ENCODE assay signal across 17 mouse cellular contexts in genomic region chr7:74703533-74703932, GRCm38 (mm10).
A peak's percentile ranks its signal among the peaks of the same experiment; 100 is the strongest.
DNase-seq lines count a peak whose midpoint lies in the region; ATAC-seq and TF ChIP-seq lines count a peak whose summit lies in the region.
"Had no signal": no experiment of that assay in that cellular context is flagged by ENCODE, and none has a peak within 500 bp of the region (broad histone marks: within the 10 kb centered on the region; RNA-seq: fewer than 3 reads in every experiment).

No protein-coding gene starts in this region.

- TF ChIP-seq CTCF in gastrocnemius, adult 2 months (IDR thresholded peaks at IDR 0.05): peak; percentile 49
- TF ChIP-seq CTCF in liver, embryonic 14.5 days (IDR thresholded peaks at IDR 0.05; ENCODE audit: low read depth): peak; percentile 21; the same call in 1 of the 2 replicates

- WGBS in liver, embryonic 14.5 days (ENCODE audit: insufficient replicate concordance): 46% methylated on average over 4 of the region's 4 CpGs
- WGBS in liver, embryonic 12.5 days (ENCODE audit: insufficient replicate concordance): 51% methylated on average over 4 of the region's 4 CpGs
- WGBS in midbrain, embryonic 16.5 days: 79% methylated on average over 4 of the region's 4 CpGs

- no peak overlapping the region for H3K27ac ChIP-seq in gastrocnemius, adult 2 months
- no peak overlapping the region for H3K27ac ChIP-seq in liver, embryonic 14.5 days
- no peak overlapping the region for H3K27ac ChIP-seq in liver, embryonic 12.5 days
- no peak overlapping the region for H3K27ac ChIP-seq in ES-E14 (ENCODE audit: insufficient read depth, low read depth, low read length, poor library complexity, severe bottlenecking)
- H3K27ac ChIP-seq in midbrain, embryonic 16.5 days (ENCODE audit: low read length): no peak overlapping the region
- H3K27ac ChIP-seq: embryonic facial prominence, embryonic 12.5 days; heart, embryonic 15.5 days; limb, embryonic 12.5 days; neural tube, embryonic 13.5 days had no signal

- H3K4me1 ChIP-seq in liver, embryonic 14.5 days (replicated peaks; ENCODE audit: control insufficient read depth in 2 of 2, insufficient read depth in 2 of 2, low read length in 1 of 2): no peaks in the 10 kb centered on the region
- H3K4me1 ChIP-seq in liver, embryonic 12.5 days: no peaks in the 10 kb centered on the region
- H3K4me1 ChIP-seq in ES-E14 (ENCODE audit: control insufficient read depth in 2 of 2, insufficient read depth in 2 of 2, low read length in 2 of 2, poor library complexity in 1 of 2): no peaks in the 10 kb centered on the region
- H3K4me1 ChIP-seq in midbrain, embryonic 16.5 days (ENCODE audit: control insufficient read depth, insufficient read depth, low read length): no peaks in the 10 kb centered on the region
- H3K4me1 ChIP-seq: embryonic facial prominence, embryonic 12.5 days; heart, embryonic 15.5 days had no signal

- in situ Hi-C loops in ES-E14 (cut with MboI; ENCODE audit: low sequenced_read_pairs in 2 of 2, unreplicated experiment in 2 of 2): loop anchor here in 1 of 2 experiments (10.0 kb wide), 2 partner anchors 139 to 329 kb away; no protein-coding TSS in a partner anchor

- H3K4me2 ChIP-seq in liver, embryonic 14.5 days (ENCODE audit: low read depth): no peak overlapping the region
- no peak overlapping the region for H3K4me2 ChIP-seq in liver, embryonic 12.5 days
- H3K4me2 ChIP-seq in midbrain, embryonic 16.5 days (ENCODE audit: low read length): no peak overlapping the region
- H3K4me2 ChIP-seq: embryonic facial prominence, embryonic 12.5 days; heart, embryonic 15.5 days; limb, embryonic 12.5 days; neural tube, embryonic 13.5 days had no signal

- H3K9me3 ChIP-seq in liver, embryonic 14.5 days (ENCODE audit: control insufficient read depth, low read length): no peaks in the 10 kb centered on the region
- H3K9me3 ChIP-seq in liver, embryonic 12.5 days (replicated peaks): no peaks in the 10 kb centered on the region
- no peaks in the 10 kb centered on the region for H3K9me3 ChIP-seq in ES-E14 (ENCODE audit: control insufficient read depth, insufficient read depth, low read depth, low read length)
- H3K9me3 ChIP-seq in midbrain, embryonic 16.5 days (replicated peaks; ENCODE audit: control insufficient read depth, low read length, poor library complexity, severe bottlenecking): no peaks in the 10 kb centered on the region; the same call in 1 of the 2 replicates
- H3K9me3 ChIP-seq: embryonic facial prominence, embryonic 12.5 days; heart, embryonic 15.5 days; limb, embryonic 12.5 days; neural tube, embryonic 13.5 days had no signal

- no peak overlapping the region for H3K9ac ChIP-seq in liver, embryonic 14.5 days (replicated peaks)
- H3K9ac ChIP-seq in liver, embryonic 12.5 days: no peak overlapping the region
- no peak overlapping the region for H3K9ac ChIP-seq in ES-E14 (ENCODE audit: insufficient read depth, low read depth, low read length, poor library complexity, severe bottlenecking)
- no peak overlapping the region for H3K9ac ChIP-seq in midbrain, embryonic 16.5 days (ENCODE audit: low read depth, low read length)
- H3K9ac ChIP-seq: embryonic facial prominence, embryonic 12.5 days; heart, embryonic 15.5 days; limb, embryonic 12.5 days; neural tube, embryonic 13.5 days had no signal

- no peak for ATAC-seq in liver, embryonic 14.5 days (ENCODE audit: insufficient read depth)
- no peak for ATAC-seq in liver, embryonic 12.5 days
- no peak for ATAC-seq in midbrain, embryonic 16.5 days

- H3K27me3 ChIP-seq in liver, embryonic 14.5 days (ENCODE audit: control insufficient read depth, insufficient read depth, low read length): no peaks in the 10 kb centered on the region
- H3K27me3 ChIP-seq in liver, embryonic 12.5 days (replicated peaks): no peaks in the 10 kb centered on the region
- H3K27me3 ChIP-seq in midbrain, embryonic 16.5 days (ENCODE audit: control insufficient read depth, insufficient read depth, low read depth, low read length): no peaks in the 10 kb centered on the region
- H3K27me3 ChIP-seq: embryonic facial prominence, embryonic 12.5 days; heart, embryonic 15.5 days; limb, embryonic 12.5 days; neural tube, embryonic 13.5 days had no signal

- no peaks in the 10 kb centered on the region for H3K36me3 ChIP-seq in liver, embryonic 14.5 days (replicated peaks; ENCODE audit: control insufficient read depth, insufficient read depth, low read depth)
- H3K36me3 ChIP-seq in liver, embryonic 12.5 days: no peaks in the 10 kb centered on the region
- H3K36me3 ChIP-seq in ES-E14 (ENCODE audit: control insufficient read depth, insufficient read depth, low read length, poor library complexity, severe bottlenecking): no peaks in the 10 kb centered on the region
- no peaks in the 10 kb centered on the region for H3K36me3 ChIP-seq in midbrain, embryonic 16.5 days (ENCODE audit: control insufficient read depth, insufficient read depth, low read length)
- H3K36me3 ChIP-seq: embryonic facial prominence, embryonic 12.5 days; G1E; heart, embryonic 15.5 days; limb, embryonic 12.5 days; neural tube, embryonic 13.5 days had no signal

- DNase-seq in gastrocnemius, adult 2 months: no peak
- no peak for DNase-seq in gastrocnemius, postnatal 36 days
- DNase-seq in liver, embryonic 14.5 days (ENCODE audit: low read depth in 3 of 3, low spot score in 3 of 3): no peak
- no peak for DNase-seq in ES-E14 (ENCODE audit: low read depth, low spot score)
- DNase-seq in naive thymus-derived CD4-positive, alpha-beta T cell, adult 2 months (ENCODE audit: low read depth): peak; percentile 47
- DNase-seq in urinary bladder, postnatal 14 days (ENCODE audit: low spot score): no peak
- DNase-seq: cerebellum, adult 11-12 months; kidney, adult 18-20 months; lung, adult 2 months; right cerebral cortex, postnatal 4 days had no signal

- TF ChIP-seq EP300 in liver, embryonic 14.5 days (IDR thresholded peaks at IDR 0.05; ENCODE audit: low read depth): no peak

- H3K4me3 ChIP-seq in gastrocnemius, adult 2 months: no peak overlapping the region
- H3K4me3 ChIP-seq in liver, embryonic 14.5 days (ENCODE audit: insufficient read depth in 1 of 2, low read depth in 2 of 2, low read length in 2 of 2): no peak overlapping the region
- no peak overlapping the region for H3K4me3 ChIP-seq in liver, embryonic 12.5 days
- no peak overlapping the region for H3K4me3 ChIP-seq in ES-E14 (ENCODE audit: insufficient read depth in 1 of 2, low read depth in 1 of 2, low read length in 2 of 2, poor library complexity in 1 of 2, severe bottlenecking in 1 of 2)
- no peak overlapping the region for H3K4me3 ChIP-seq in midbrain, embryonic 16.5 days (ENCODE audit: low read depth, low read length)
- H3K4me3 ChIP-seq: embryonic facial prominence, embryonic 12.5 days; heart, embryonic 15.5 days; limb, embryonic 12.5 days; neural tube, embryonic 13.5 days had no signal

- intact Hi-C loops in gastrocnemius, adult 2 months (cut with DNase I): loop anchor here (5.0 kb wide), 2 partner anchors 146 to 331 kb away; no protein-coding TSS in a partner anchor
- intact Hi-C loops in gastrocnemius, postnatal 36 days (cut with DNase I): loop anchor here (1.0 to 5.0 kb wide), 2 partner anchors 148 to 331 kb away; no protein-coding TSS in a partner anchor

TF ChIP-seq in ES-E14, 5 proteins besides CTCF, POLR2A, EP300 and RAD21:
- TF ChIP-seq ZNF384 (IDR thresholded peaks at IDR 0.05; ENCODE audit: low read depth, low read length) (peak; percentile 68; the same call in 1 of the 2 replicates), ZC3H11A (IDR thresholded peaks at IDR 0.05; ENCODE audit: borderline replicate concordance, low read depth, low read length) (peak; percentile 50), HCFC1 (IDR thresholded peaks at IDR 0.05; ENCODE audit: borderline replicate concordance, insufficient read depth, low read length) (no peak), CHD2 (IDR thresholded peaks at IDR 0.05; ENCODE audit: low read depth, low read length) (no peak), MAFK (IDR thresholded peaks at IDR 0.05; ENCODE audit: insufficient read depth, low read depth, low read length) (no peak)
TF ChIP-seq in ES-E14: peak in this region for 2.
